Mouse (Mus musculus) heart, adult 9 months (tissue): ENCODE measurements at regions not wholly inside any gene's neighbourhood (a gene's known extent, or its start where the extent isn't known, plus 50 kb on each side); places are given as distances from the start of the nearest gene placed in this dataset.

ENCODE experiments used
- DNase-seq, 2 experiments: peaks; one replicate each; pipeline ENCODE4 v3.0.0; 2022; ENCODE audit warnings: low spot score in 2 of 2

DNA sequence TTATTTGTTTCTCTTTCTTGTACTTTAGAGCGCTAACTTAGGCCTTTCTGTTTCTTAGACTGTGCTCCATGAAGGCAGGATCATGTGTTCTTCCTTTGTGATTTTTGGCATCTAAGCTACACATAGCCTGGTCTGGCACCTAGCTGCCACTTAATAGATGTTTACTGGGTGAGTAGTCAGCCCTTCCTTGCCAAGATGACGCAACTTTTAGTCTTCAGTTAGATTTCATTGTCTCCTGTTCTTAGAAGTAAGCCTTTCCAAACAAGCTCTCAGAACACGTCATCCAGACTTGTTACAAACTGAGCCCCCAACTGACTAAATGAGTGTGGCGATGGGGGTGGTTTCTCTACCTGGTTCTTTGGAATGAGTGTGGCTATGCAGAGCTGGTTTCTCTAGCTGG, 85.4 kb upstream of the Rapgef5 start:
- DNase-seq, result no peak

GRCm38 (mm10) chr12:117432788-117433187, 83.5 kb upstream of the Rapgef5 start:
- DNase-seq, result no peak

DNA sequence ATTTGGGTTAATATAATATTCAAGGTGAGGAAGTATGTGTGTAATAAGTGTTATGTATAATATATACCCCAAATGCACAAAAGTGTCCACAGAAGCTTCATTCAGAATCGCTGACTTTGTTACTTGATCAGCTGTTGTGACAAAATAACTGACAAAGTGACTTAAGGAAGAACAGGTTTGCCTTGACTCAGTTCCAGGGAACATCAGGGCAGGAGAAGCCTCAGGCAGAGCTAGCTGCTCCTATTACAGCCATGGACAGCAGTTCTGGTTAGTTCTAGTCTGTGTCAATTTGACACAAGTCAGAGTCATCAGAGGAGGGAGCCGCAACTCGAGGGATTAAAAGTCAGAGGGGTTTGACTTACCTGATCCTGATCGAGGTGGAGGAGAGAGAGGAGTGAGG, 79.3 kb upstream of the Rapgef5 start:
- no peak for DNase-seq

DNA sequence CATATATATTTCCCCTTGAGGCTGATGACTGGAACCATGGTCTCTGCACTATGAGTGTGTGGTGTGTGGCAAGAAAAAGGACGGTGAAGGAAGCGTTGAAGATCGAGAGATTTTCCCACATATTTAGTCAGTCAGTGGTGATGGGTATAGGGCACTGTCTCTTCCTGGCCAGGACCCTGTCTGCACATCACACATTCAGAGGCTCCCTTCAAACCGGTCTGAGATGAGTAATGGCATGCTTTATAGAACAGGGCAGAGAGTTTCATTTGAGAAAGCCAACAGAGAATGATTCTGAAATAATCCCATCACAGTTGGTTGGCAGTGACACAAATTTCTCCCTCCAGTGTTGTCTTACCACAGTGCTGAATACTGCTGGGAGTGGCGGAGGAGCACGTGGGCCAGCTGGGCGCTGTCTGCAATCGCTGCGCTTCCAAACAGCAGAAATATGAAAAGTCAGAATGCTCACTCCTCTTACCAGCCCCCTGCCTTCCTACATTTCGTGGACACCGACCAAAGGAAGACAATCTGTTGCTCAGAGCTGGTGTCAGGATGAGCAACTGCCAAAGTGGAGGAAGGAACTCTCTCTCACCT, 77.2 kb upstream of the Rapgef5 start:
- no peak for DNase-seq

DNA sequence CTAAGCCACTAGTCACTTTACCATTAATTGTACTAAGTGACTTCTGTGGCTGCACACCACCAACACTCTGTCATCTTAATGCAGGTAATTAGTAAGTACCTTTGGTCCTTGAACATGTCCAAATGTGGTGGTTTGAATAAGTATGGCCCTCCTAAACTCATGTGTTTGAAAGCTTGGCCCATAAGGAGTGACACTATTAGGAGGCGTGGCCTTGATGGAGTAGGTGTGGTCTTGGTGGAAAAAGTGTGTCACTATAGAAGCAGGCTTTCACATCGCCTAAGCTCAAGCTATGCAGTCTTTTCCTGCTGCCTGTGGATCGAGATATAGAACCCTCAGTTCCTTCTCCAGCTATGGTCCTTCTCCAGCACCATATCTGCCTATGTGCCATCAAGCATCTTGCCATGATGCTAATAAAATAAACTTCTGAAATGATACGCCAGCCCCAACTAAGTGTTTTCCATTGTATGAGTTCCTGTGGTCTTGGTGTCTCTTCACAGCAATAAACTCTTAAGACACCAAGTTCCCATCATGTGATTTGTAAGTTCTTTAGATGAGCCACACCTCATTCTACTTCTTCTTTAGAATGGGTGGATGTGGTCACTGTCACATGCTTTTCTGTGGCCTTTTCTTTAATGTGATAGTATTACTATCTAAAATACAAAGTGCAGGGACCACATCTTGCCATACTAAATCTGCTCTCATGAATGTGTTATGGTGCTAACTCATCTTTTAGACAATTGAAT, 71.9 kb upstream of the Rapgef5 start:
- no peak for DNase-seq

DNA sequence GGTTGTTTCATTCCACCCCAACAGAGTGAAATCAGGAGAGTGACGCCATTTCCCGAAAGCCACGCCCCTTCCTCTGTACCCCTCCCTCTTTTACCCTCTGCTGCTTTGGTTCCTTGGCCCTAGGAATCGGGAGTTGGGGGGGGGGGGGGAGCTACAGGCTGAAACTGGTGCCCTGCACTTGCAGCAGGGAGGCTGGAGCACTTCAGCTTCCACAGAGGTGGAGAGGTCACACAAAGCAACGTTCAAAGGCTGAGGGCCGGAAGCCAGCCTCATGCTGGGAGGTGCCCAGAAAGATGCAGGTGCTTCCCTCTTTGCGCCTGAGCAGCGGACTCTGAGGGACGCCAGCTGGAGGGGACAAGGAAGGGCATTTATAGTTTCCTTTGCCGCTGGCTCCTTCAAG, 69.1 kb upstream of the Rapgef5 start:
- DNase-seq, result peak; percentile 13 to 54

DNA sequence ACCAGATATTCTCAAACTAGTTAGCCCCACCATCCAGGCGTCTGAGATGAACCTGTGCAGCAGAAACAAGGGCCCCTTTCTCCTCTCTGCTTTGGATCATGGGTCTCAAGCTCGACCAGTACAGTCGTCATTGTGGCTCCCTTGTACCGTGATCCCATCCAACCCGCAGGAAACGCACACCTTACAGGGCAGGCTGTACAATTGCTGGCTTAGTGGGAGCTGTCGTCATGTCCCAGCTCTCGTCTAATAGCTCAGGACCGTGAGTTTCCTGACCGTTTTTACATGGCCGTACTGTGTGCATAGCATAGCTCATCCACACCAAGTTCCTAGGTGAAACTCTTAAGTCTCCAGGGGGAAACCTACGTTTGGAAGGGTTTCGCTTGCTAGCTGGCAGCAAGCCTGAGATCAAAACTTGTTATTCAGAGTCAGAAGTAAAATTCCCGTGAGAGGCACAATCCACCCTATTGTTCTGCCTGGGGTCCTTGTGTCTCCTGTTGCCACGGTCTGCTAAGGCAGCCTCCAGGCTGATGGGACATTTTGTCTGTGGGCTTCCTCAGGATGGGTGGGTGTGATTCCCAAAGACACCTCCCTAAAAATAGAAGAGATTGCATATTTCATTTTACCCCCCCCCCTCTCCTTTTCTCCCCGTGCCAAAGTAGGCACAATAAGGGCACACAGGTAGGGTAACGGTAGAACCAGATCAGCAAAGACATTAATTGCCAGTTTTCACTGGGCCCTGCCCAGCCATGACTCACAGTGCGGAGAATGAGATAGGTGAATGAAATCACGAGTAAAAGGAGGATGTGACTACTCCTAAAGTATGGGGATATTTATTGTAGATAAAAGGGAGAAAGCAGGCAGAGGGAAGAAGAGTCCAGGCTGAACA, 68.2 kb upstream of the Rapgef5 start:
- DNase-seq, result peak in 1 of 2 experiments; percentile 15

DNA sequence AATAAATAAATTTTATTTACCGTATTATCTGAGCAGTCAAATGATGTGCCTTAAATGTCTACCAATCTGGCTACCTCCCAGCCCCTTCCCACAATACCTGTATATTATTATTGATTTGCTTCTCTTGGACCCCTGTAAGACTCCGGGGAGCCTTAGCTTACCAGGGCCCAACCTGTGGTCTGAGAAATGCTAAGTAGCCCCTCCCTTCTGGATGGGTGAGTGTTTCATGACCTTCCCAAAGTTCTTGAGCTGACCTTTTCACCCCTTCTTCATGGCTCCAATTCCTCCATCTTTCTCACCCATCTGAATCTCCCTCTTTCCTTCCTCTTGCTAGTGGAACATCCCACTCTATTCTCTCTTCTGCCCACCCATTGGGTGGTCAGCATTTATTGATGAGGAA, 67.2 kb upstream of the Rapgef5 start:
- DNase-seq, result no peak

GRCm38 (mm10) chr12:117450106-117450505, 66.2 kb upstream of the Rapgef5 start:
- DNase-seq, result peak; percentile 36 to 68

DNA sequence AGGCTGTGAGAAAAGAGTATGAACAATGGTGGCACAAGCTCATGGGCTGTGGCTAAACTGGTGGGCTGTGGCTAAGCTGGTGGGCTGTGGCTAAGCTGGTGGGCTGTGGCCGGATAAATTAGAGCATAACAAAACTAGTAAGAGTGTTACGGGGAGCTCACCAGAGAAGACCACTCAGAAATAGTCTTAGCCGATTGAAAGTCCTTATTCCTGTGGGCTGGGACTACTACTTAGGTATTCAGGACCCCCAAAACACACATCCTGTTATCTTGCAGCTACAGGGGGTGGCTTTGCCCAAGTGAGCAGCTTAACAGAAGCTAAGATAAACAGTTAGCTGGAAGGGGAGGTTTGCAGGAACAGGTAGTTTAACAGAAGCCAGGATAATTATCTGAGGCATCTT, 65.4 kb upstream of the Rapgef5 start:
- no peak for DNase-seq

DNA sequence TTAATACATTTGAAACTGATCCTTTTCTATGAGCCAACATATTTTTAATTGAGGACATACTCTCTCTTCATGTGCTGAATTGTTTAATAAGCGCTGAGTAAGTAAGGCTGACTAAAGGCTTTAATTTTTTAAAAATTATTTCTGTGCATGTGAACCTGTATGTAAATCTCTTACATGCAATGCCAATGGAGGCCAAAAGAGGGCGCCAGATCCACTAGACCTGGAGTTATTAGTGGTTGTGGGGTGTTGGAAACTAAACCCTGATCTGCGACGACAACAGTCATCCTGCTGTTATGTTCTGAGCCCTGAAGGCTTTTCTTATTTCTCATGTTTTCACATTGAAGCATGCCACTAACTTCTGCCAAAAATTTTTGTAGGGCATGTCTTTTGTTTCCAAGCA, 64.8 kb upstream of the Rapgef5 start:
- DNase-seq, result no peak

DNA sequence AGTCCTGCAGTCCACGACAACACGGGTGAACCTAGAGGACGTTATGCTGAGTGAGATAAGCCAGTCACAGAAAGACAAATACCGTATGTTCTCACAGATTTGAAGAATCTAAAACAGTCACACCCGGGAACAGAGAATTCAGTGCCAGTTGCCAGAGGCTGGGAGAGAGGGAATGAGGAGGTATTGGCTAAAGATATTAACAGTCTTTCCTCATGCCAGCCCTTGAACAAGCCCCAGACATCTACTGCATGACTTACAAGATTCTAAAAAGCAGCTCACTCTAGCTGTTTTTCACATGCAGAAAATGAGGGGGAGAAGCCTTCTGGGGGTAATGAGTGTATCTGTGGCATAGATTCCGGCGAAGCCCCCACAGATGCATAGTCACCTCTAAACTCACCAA, 60.5 kb upstream of the Rapgef5 start:
- DNase-seq, result no peak

- peak; percentile 51 to 79 for DNase-seq
Observed at GRCm38 (mm10) chr12:117458132-117459070, 57.9 kb upstream of the Rapgef5 start.

GRCm38 (mm10) chr12:117459541-117459940, 56.7 kb upstream of the Rapgef5 start:
- no peak for DNase-seq

DNA sequence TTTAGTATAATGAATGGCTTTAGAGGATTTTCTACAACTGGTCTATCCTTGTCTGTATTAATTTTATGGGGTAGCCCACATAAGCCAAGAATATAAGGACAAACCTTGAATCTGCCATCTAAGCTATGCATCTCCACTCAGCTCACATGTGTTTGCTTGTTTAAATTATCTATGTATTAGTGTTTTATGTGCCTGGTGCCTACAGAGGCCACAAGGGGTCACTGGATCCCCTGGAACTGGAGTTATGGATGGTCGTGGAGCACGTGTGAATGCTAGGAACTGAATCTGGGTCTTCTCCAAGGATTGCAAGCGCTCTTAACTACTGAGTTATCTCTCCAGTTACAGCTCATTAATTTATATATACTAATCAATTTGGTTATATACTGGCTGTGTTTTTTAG, 51.1 kb upstream of the Rapgef5 start:
- no peak for DNase-seq

- DNase-seq, result no peak
Observed at GRCm38 (mm10) chr12:117465998-117466397, 50.3 kb upstream of the Rapgef5 start.
